Mouse (Mus musculus) B cell, adult (primary cell): ENCODE results near the gene Rab33b. TPM values are rescaled to one million over a fixed set of nuclear protein-coding genes. Genes with fewer than 3 reads are reported as not detected.

Source experiments
- total RNA-seq: library from RNA; stranded (reverse); gene quantifications from 4 replicates; pipeline ENCODE4 v1.2.4, GENCODE M21; 2023; ENCODE audit not compliant: inconsistent age

The Rab33b gene
- total RNA-seq = 26.3 to 34.6 TPM (median 28.0 TPM) in 4 replicates

DNA sequence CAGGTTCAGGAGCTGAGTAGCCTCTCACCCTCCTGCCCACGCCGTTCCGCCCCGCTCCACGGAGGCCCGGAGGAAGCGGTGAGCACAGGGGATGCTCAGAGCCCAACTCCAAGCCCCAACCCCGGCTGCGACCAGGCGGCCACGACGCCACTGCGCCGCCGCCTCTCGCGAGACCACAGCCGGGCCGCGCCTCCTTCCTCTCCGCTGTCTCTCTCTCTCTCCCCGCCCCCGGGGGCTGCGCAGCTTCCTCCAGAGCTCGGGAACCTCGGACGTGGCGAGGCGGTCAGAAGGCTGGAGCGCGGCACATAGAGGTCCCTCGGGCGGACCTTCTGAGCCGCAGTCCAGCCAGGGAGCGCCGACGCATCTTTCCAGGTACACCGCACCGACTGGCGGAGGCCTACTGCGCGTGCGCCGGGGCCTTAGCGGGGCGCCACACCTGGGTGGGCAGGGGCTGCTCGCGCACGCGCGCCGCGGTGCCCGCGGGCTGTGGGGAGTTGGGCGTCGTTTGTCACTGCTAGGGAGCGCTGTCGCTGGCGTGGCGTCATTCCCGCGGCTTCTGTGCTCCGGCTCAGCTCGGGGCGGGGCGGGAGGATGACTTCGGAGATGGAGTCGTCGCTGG lies at the start of gene Rab33b:
Rab33b (plus strand) TSS at position 180 of the 619 bp plus-strand sequence.

Other genes with a start within 250 kb of the Rab33b start
- gene Elf2, start 143.3 kb upstream of the Rab33b start, total RNA-seq = 123 to 135 TPM (median 129 TPM) in 4 replicates
- gene Mgarp, start 87.2 kb upstream of the Rab33b start, total RNA-seq = 0.57 TPM in 1 of 4 replicates, not detected in the others
- 53.5 to 67.3 TPM (median 59.1 TPM) in 4 replicates for gene Ndufc1, start 74.9 kb upstream of the Rab33b start, total RNA-seq
- gene Naa15, start 68.8 kb upstream of the Rab33b start, total RNA-seq = 103 to 122 TPM (median 114 TPM) in 4 replicates
- gene Setd7, start 77.0 kb downstream of the Rab33b start, total RNA-seq = 31.7 to 39.4 TPM (median 36.0 TPM) in 4 replicates
- 8.1 to 11.5 TPM (median 10.9 TPM) in 4 replicates for gene Mgst2, start 176.4 kb downstream of the Rab33b start, total RNA-seq